Mouse (Mus musculus) layer of hippocampus, postnatal 36 days (tissue): Measurements from ENCODE around the gene Fermt2. TPM values are rescaled to one million over a fixed set of nuclear protein-coding genes. Genes with fewer than 3 reads are reported as not detected.

Source experiments
- DNase-seq, 2 experiments: peaks; one replicate each; pipeline ENCODE4 v3.0.0; 2022
- total RNA-seq, 2 experiments: library from RNA; stranded (reverse); gene quantifications; 2 replicates each; pipeline ENCODE4 v1.2.3; 2021

The Fermt2 gene
- 100 to 1,000 TPM; 104 to 109 TPM for total RNA-seq

- DNase-seq, result peak; percentile 79 to 82
Measured at GRCm38 (mm10) chr14:45529411-45530363, at the start of gene Fermt2. Gene Fermt2 (minus strand): TSS chr14:45530118.

GRCm38 (mm10) chr14:45566066-45566937, 36.4 kb upstream of the Fermt2 start:
- DNase-seq, result peak in 1 of 2 experiments; percentile 58

DNA sequence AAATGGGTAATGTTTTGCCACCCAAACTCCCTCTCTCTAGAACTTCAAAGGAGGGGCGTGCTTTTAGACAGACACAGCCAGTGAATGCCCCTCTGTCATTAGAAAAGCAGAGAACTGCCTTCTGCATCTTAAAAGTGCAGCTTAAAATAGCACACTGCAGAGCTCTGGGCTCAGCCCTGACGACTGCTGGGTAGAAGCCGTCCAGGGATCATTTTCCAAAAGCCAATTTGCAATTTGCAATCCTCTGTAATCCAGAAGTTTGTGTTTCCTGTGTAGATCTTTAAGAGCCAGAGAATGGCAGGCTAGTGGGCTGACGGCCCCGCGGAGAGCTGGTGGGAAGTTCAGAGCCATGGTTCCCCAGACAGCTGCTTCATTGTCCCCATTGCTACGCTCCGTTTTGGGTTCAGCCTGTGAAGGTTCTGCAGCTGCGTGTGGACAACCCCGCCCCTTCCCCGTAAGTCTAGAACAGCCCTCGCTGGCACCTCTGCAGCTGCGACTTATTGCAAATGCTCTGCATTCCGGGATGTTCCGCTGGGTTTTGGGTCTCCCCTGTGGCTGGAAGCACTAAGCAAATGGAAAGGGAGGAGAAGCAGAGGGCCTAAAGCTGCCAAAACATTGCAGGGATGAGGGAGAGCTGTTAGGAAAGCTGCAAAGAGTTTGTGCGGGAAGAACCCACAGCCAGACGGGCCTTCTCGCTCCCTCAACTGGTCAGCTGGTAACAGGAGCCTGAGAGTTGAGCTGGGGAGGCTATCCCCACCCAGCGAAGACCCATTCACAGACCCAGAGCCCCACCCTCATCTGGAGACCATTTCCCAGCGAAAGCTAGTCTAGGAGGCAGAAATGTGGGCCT, 35.5 kb upstream of the Fermt2 start:
- DNase-seq, result peak; percentile 47 to 60

GRCm38 (mm10) chr14:45563577-45563976, 33.7 kb upstream of the Fermt2 start:
- DNase-seq, result no peak

DNA sequence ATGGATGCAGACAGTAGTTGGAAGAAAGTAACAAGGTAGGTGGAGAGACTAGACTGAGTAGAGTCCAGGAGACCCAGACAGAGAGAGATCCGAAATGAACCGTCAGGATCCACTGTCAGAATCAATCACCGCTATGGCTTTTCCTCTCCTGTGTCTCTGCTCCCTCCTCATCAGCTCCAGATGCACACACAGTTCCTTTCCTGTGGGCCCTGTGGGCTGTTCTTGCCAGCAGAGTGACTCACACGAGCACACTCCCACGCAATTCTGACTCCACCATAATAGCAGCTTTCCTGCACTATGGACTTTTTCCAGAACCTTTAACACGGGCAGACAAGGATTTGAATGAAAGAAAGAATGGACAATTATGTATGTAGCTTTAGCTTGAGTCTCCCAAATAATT, 31.8 kb upstream of the Fermt2 start:
- peak in 1 of 2 experiments; percentile 42 for DNase-seq

DNA sequence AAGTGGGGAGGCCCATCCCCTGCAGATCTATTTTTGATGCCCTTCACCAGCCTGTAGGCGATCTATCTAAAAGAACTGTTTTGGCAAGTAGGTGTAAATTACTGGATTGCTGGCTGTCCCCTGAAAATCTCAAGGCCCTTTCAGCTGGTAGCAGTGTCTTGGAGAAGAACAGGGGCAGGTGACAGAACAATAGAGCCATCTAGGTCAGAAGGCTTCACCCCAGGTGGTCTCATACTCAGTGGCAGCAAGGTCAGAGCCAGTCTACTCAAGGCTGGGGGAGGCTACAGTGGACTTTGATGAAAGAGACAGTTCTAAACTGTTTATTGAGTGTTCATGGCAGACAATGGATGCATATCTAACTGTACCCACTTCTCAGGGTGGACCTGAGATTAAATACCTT, 29.1 kb upstream of the Fermt2 start:
- no peak for DNase-seq

DNA sequence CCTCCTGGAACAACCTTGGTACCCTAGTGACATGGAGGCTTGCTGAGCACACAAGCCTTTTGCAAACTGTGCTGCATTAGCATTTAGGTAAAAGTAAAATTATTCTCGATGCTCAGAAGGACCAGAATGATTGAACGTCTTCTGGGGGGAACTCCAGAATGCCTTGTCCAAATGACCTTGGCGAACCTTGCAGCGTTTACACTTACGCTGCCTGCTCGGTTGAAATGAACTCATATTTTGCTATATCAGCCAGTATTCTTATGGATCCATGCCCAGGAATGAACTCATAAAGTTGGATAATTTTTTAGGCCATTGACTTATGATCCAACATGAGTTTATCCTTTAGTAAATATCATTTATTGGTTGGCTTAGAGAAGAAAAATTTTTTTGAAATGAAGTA, 24.4 kb upstream of the Fermt2 start:
- no peak for DNase-seq

DNA sequence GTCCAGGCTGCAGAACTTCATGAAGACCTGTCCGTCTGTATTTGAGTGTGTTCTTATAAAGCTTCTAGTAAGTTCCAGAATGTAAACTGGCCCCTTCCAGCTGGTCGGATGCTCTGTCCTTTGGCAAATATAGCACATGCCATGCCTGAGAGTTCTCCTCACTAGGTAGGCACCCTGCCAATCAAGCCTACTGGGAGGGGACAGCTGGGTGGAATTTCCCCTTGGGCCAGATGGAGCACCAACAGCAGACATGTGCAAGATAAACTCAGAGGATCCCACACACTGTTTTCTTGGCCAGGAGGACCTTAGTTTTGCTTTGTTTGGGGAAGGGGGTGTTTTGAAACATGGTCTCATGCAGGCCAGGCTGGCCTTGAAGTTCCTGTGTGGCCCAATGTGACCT, 23.9 kb upstream of the Fermt2 start:
- peak; percentile 51 to 61 for DNase-seq

GRCm38 (mm10) chr14:45552431-45552830, 22.5 kb upstream of the Fermt2 start:
- DNase-seq, result no peak

DNA sequence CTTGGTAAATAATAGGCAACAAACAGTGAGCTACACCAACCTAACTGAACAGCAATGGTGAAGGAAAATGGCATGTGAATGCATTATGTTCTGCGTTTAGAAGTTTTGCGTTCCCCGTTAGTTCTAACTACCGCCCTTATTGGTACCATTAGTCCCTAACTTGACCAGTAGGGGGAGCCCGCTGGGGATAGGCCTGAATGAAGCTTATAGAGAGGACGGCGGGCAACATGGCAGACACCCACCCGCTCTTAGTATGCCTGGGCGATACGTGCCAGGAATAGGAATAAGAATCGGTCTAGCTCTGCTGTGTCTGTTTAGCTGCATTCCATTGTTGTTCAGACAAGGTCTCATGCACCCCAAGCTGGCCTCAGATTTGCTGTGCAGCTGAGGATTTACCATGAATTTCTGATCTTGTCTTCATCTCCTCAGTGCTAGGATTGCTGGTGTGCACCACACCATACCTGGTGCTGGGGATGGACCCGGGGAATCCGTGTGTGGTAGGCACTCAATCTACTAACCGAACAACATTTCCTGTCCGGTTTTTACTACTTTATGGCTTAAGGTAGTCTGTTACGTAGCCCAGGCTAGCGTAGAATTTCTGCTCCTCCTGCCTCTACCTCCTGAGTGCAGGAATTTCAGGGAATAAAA, 21.3 kb upstream of the Fermt2 start:
- DNase-seq, result no peak

DNA sequence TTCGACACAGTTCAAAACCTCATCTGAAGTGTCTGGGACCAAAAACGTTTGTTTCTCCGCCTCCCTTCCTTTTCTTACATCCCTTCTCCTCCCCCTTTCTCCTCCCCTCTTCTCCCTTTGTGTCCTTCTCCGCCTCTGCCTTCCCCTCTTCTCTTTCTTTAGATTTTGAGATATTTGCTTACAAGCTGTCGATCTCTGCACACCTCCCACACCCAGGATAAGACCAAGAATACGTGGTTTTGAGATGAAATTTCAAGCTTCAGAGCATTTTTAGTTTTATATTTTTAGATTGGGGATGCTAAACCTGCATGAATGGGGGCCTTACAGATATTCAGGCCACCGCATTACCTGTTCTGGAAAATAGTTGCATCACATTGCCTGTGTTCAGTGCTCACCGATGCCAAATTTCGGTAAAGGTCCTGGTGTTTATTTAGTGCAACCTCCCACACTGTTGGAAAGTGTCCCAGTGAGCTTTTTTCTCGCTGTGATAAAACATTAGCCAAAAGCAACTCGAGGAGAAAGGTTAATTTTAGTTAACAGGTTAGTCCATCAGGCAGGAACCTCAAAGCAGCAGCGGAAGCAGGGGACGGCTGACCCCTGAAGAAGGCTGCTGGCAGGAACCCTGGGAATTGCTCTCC, 20.2 kb upstream of the Fermt2 start:
- no peak for DNase-seq

DNA sequence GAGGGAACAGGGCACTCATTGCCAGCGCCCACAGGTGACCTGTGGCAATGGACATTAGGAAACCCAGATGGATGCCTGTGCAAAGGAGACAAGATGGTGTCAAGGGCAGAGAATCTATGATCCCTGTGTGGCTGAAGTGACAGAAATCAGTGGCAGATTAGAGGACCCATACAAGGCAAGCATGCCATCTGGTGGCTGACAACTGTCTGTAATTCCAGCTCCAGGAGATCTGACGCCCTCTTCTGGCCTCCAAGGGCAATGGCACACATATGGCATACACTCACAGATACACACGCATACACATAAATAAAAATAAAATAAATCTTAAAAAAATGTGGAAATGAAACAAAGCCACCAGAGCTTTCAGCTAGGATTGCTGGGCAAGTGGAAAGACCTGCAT, 18.2 kb upstream of the Fermt2 start:
- DNase-seq, result no peak

- no peak for DNase-seq
Measured at GRCm38 (mm10) chr14:45544905-45545304, 15.0 kb upstream of the Fermt2 start.

DNA sequence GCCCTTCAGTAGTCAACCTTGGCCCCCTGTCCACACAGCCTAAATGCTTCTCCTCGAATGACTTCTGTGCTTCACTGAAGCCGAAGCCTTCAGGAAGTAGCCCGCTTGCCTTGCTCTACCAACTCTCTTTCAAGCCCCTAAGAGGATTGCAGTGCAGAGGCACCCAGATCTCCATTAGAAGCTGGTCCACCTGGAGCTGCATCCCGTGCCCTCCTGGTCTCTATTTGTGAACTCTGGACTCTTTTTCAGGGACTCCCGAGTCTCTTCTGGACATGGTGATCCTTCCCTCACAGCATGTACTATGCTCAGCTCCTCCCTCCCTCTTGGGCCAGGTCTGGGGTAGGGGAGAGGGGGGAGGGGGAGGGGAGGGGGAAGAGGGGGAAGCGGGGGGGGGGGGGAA, 14.1 kb upstream of the Fermt2 start:
- DNase-seq, result no peak

DNA sequence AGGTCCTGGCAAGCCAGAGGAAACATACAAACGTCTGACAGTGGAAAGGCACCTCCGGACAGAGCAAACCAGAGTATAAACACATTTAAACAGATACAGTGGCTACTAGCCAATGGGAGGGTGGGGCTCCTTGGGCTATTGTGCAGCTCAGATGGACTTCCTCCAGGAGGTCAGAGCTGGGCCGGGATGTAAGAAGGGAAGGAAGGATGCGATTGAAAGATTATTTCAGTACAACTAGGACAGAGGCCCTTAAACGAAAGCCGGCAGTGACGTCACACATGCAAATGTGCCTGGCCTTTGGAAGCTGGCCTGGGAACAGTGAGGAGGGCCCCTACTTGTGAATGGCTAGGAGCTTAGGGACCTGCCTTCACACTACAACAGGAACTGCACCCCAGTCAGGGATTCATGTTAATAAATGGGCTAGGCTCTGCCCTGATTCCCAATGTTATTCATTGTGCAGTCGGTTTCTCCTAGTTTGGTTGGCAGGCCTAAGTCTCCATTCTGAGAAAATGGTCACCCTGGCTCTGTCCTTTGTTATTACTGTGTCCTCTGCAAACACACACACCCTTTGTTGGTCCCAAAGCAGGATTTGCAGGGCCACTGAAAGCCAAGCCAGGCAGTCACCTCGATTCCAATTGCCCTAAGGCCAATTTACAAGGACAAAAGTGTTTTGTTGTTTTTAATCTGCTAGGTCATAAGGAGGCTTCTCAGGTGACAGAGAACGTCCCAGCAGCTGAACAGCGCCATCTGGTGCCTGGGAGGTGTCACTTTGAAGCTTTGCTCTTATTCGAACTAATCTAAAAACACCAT, 9.9 kb upstream of the Fermt2 start:
- DNase-seq, result peak; percentile 59 to 60

GRCm38 (mm10) chr14:45530364-45531345, 737 bp upstream of the Fermt2 start:
- DNase-seq, result no peak

DNA sequence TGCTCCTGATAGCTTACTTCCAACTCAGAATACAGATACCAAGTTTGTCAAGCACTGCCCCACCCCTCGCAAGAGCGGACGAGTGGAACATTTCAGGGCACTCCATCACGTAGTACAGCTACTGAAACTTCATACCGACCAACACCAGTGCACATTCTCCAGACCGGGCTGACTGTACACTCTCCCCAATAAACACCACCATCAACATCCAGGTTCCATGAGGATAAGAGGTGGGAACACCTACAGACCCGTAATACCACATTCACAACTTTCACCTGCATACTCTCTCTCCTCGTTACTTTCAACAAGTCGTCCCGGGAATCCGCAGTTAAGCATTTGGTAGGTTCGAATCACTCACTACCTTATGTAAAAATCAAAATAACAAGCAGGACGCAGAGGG, 1.1 kb downstream of the Fermt2 start:
- peak in 1 of 2 experiments; percentile 12 for DNase-seq

DNA sequence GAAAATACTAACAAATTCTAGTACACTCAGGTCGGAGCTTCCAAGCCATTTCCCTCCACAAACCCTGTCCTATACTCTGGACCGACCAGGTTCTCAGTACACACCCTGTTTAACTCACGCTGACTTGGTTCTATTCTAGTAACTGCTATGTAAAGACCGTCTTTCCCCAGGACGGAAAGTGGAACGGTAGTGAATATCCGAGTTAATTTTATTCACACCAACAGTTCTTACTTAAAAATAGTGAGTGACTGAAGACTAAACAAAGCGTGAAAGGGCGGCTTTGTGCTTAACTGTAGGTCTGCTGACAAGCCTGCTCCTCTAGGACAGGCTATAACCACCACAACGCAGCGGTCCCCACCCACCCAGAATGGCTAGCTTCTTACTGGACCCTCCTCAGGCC, 14.1 kb downstream of the Fermt2 start:
- no peak for DNase-seq

DNA sequence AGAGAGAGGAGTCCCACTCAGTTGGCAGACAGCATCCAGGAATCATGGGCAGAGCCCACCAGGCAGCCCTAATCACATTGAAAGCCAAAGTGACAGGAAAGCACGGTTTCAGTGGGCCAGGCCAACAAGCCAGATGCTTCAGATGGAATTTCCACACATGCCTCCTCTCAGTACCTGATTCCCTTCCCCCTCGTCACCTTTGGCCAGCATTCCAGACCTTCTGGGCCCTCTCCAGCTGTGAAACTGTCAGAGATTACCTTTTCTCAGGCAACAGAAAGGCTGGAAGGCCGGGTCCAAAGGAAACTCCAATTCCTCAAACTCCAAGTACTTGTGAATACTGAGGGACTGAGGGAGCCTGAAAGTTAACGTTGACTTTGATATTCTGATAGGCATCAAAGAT, 19.1 kb downstream of the Fermt2 start:
- DNase-seq, result no peak
